Mouse (Mus musculus): Measurements from ENCODE around the gene Tnfrsf13b.

The Tnfrsf13b gene

GRCm38 (mm10) chr11:61126606-61127355 is at the start of gene Tnfrsf13b:
Tnfrsf13b (plus strand) TSS chr11:61126755.
- in situ Hi-C loops (cut with MboI, MseI): no loop called here

- in situ Hi-C loops (cut with MboI, MseI): no loop called here
Observed at GRCm38 (mm10) chr11:61081624-61082023, 44.9 kb upstream of the Tnfrsf13b start.

- in situ Hi-C loops (cut with MboI, MseI): no loop called here
Observed at GRCm38 (mm10) chr11:61090195-61090594, 36.4 kb upstream of the Tnfrsf13b start.

- in situ Hi-C loops (cut with MboI, MseI): no loop called here
Observed at GRCm38 (mm10) chr11:61091192-61091591, 35.4 kb upstream of the Tnfrsf13b start.

- in situ Hi-C loops (cut with MboI, MseI): no loop called here
Observed at GRCm38 (mm10) chr11:61091642-61092262, 34.8 kb upstream of the Tnfrsf13b start.

- in situ Hi-C loops (cut with MboI, MseI): no loop called here
Observed at GRCm38 (mm10) chr11:61098046-61098445, 28.5 kb upstream of the Tnfrsf13b start.

- in situ Hi-C loops (cut with MboI, MseI): no loop called here
Observed at GRCm38 (mm10) chr11:61102397-61103339, 23.9 kb upstream of the Tnfrsf13b start.

GRCm38 (mm10) chr11:61104241-61104901 is 22.2 kb upstream of the Tnfrsf13b start:
- in situ Hi-C loops (cut with MboI, MseI): no loop called here

GRCm38 (mm10) chr11:61108911-61109361 is 17.6 kb upstream of the Tnfrsf13b start:
- in situ Hi-C loops (cut with MboI, MseI): loop anchor here (5.0 kb wide), 1 partner anchor 33 kb away; no protein-coding TSS in a partner anchor

GRCm38 (mm10) chr11:61109707-61110106 is 16.8 kb upstream of the Tnfrsf13b start:
- in situ Hi-C loops (cut with MboI, MseI): loop anchor here (5.0 kb wide), 1 partner anchor 33 kb away; no protein-coding TSS in a partner anchor

GRCm38 (mm10) chr11:61110113-61110512 is 16.4 kb upstream of the Tnfrsf13b start:
- in situ Hi-C loops (cut with MboI, MseI): no loop called here

GRCm38 (mm10) chr11:61110928-61111327 is 15.6 kb upstream of the Tnfrsf13b start:
- in situ Hi-C loops (cut with MboI, MseI): no loop called here

GRCm38 (mm10) chr11:61111472-61111871 is 15.1 kb upstream of the Tnfrsf13b start:
- in situ Hi-C loops (cut with MboI, MseI): no loop called here

- in situ Hi-C loops (cut with MboI, MseI): no loop called here
Observed at GRCm38 (mm10) chr11:61112323-61112995, 14.1 kb upstream of the Tnfrsf13b start.

GRCm38 (mm10) chr11:61116226-61116625 is 10.3 kb upstream of the Tnfrsf13b start:
- in situ Hi-C loops (cut with MboI, MseI): no loop called here

GRCm38 (mm10) chr11:61119996-61120583 is 6.5 kb upstream of the Tnfrsf13b start:
- in situ Hi-C loops (cut with MboI, MseI): no loop called here

GRCm38 (mm10) chr11:61122283-61122768 is 4.2 kb upstream of the Tnfrsf13b start:
- in situ Hi-C loops (cut with MboI, MseI): no loop called here

GRCm38 (mm10) chr11:61122769-61123288 is 3.7 kb upstream of the Tnfrsf13b start:
- in situ Hi-C loops (cut with MboI, MseI): no loop called here

- in situ Hi-C loops (cut with MboI, MseI): no loop called here
Observed at GRCm38 (mm10) chr11:61123886-61124285, 2.7 kb upstream of the Tnfrsf13b start.

- in situ Hi-C loops (cut with MboI, MseI): no loop called here
Observed at GRCm38 (mm10) chr11:61125970-61126369, 585 bp upstream of the Tnfrsf13b start.

Data from T-helper 2 cell (primary cell).